Mouse (Mus musculus): ENCODE data around the gene Olfr789.

The Olfr789 gene

DNA sequence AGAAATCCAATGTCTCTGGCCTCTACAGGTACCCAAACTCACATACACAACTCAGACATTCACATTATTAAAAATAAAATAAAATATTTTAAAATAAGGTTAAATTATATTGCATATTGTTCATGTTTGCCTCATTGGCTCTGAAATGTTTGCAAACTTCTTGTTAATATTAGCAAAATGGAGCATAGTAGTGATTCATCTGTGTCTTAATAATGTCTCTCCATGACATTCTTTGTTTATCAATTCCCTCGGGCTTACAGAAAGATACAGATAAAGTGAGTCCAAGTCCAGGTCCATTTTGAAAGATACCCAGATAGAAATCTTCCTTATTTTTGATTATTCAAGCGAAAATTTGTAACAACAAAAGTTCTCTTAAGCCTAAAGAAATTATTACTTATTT lies at the start of gene Olfr789:
Gene Olfr789, plus strand, starts transcription at position 301 of the 400 bp plus-strand sequence.
- DNase-seq (ENCODE audit: low read depth), result no peak

- DNase-seq (ENCODE audit: low read depth), result no peak
Measured at GRCm38 (mm10) chr10:129461562-129461961, 23.0 kb upstream of the Olfr789 start, which contains the start of gene Olfr787. TSS of gene Olfr787 (plus strand) at chr10:129461862.

GRCm38 (mm10) chr10:129470698-129471097 lies 13.9 kb upstream of the Olfr789 start, which contains the start of gene Olfr788:
TSS of gene Olfr788 (plus strand) at chr10:129470998.
- no peak for DNase-seq (ENCODE audit: low read depth)

DNA sequence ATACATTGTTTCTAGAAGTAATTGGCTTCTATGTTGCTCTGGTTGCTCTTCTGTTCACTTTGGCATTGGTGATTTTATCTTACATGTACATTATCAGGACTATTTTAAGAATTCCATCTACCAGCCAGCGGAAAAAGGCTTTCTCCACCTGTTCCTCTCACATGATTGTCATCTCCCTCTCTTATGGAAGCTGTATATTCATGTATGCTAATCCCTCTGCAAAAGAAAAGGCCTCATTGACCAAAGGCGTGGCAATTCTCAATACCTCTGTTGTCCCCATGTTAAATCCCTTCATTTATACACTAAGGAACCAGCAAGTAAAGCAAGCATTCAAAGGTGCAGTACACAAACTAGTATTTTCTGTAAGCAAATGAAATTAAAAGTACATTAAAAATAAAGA lies 11.3 kb upstream of the Olfr789 start:
- DNase-seq (ENCODE audit: low read depth), result no peak

DNA sequence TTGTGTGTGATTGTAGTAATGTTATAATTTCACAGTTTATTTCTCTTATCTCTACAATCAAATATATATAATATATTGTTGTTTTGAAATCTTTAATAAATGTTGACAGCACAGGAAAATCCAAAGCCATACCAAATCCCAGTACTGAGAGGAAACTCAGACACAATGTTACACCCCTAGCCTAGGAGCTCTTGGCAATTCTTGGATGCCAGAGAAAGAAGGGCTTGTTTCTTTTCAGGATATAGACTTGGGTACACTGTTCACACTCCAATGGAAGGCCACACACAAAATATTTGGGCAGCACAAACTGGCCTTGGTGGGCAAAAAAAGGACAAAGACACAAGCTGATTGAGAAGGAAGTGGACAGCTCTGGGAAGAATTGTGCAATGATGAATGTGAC lies 10.8 kb upstream of the Olfr789 start:
- DNase-seq (ENCODE audit: low read depth), result no peak

DNA sequence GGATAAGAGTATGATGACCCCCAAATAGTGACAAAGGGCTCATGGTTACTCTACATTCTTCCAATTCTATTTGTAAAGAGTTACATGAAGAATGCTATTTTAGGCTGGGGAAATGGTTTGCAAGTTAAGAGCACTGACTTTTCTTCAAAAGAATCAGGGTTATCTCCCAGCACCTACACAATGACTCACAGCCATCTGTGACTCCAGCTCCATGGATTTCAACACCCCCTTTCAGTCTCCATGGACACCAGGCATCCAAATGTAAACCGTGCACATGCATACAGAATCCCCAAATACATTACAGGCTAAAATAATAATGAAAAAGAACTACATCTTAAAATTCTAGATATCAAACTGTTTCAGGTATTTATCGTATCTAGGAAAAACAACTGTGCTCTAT lies 5.5 kb downstream of the Olfr789 start:
- no peak for DNase-seq (ENCODE audit: low read depth)

GRCm38 (mm10) chr10:129498192-129498591 lies 13.6 kb downstream of the Olfr789 start, which contains the start of gene Olfr790:
TSS of gene Olfr790 (plus strand) at chr10:129498492.
- no peak for DNase-seq (ENCODE audit: low read depth)

DNA sequence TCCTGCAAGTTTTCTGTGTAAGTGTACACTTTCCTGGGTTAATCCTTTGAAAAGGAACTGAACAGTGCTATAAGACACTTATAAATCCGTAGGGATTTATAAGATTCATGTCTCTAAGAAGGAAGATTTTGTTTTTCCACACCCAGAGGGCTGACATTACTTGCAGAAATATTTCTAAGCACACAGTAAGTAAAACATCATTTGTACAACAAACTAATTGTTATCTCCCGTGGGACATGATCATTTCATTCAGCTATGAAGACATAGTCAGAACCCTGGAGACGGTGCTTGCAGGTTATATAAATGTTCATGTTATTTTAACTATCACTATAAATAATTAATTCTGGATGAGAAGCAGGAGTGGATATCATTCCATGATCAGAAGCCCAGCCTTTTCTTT lies 36.9 kb downstream of the Olfr789 start, which contains the start of gene Olfr791:
Gene Olfr791, plus strand, starts transcription at position 301 of the 400 bp plus-strand sequence.
- DNase-seq (ENCODE audit: low read depth), result no peak

DNA sequence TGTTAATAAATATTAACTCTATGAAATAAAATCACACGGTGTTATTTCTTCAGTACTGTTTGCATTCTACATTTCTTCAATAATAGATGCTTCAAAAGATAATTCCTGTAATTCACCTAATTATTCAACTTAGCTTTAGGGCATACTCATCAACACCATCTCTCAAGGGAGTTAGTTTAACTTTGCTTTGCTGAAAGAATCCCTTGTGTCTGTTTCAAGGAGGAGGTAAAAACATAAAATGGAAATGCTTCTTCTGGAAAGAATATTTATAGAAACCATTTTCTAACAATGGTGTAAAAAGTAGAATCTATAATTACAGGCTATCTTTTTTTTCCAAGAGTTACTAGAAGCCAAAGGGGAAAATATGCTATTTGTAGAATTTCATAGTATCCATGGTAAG lies 54.3 kb downstream of the Olfr789 start, which contains the start of gene Olfr792:
Gene Olfr792, plus strand, starts transcription at position 301 of the 400 bp plus-strand sequence.
- DNase-seq (ENCODE audit: low read depth), result no peak

All from c-Kit-positive CD71-negative TER-119-negative erythroid progenitor cells, embryonic 14.5 days (primary cell).